ENCODE assay signal across 16 mouse cellular contexts in the genomic region with DNA sequence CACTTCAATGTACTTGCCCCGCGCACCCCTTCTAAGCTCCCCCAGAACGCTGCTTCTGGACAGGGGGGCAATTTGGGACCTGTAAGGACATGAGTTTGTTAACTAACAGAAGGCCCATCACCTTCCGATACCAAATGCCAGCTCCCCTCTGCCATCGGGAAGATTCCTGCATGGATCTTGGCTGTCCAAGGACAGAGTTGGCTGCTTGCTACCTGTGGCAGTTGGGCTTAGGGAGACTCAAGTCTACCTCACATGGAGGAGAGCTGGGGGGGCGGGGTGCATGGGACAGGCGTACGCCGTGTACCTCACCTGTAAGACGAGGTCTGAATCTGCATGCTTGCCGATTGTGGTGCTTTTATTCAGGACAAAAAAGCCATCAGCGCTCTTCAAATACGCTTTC.
"Had no signal": no experiment of that assay in that cellular context is flagged by ENCODE, and none has a peak within 500 bp of the region (broad histone marks: within the 10 kb centered on the region; RNA-seq: fewer than 3 reads in every experiment).

No protein-coding gene starts in this region.

- H3K36me3 ChIP-seq: neural tube, embryonic 13.5 days; neural tube, embryonic 15.5 days; stomach, embryonic 15.5 days had no signal

- DNase-seq: retina, postnatal 1 day; right cerebral cortex, adult 18-20 months; right cerebral cortex, postnatal 14 days; right cerebral cortex, postnatal 25 days; right cerebral cortex, postnatal 4 days; spleen, adult 18-20 months; thymus, adult 18-20 months; thymus, adult 2 months; thymus, postnatal 14 days; thymus, postnatal 25 days; thymus, postnatal 36 days; thymus, postnatal 4 days had no signal

- H3K27me3 ChIP-seq: neural tube, embryonic 15.5 days had no signal

- H3K4me3 ChIP-seq: neural tube, embryonic 13.5 days; neural tube, embryonic 15.5 days; stomach, embryonic 15.5 days had no signal

- H3K9me3 ChIP-seq: neural tube, embryonic 13.5 days; neural tube, embryonic 15.5 days; stomach, embryonic 15.5 days had no signal

- H3K27ac ChIP-seq: neural tube, embryonic 13.5 days; neural tube, embryonic 15.5 days; stomach, embryonic 15.5 days; stomach, postnatal 0 days had no signal

- H3K9ac ChIP-seq: neural tube, embryonic 13.5 days; neural tube, embryonic 15.5 days; stomach, embryonic 15.5 days had no signal

- H3K4me2 ChIP-seq: neural tube, embryonic 13.5 days; neural tube, embryonic 15.5 days; stomach, embryonic 15.5 days had no signal
